Mouse (Mus musculus): ENCODE measurements at regions not wholly inside any gene's neighbourhood (a gene's known extent, or its start where the extent isn't known, plus 50 kb on each side); places are given as distances from the start of the nearest gene placed in this dataset.

DNA sequence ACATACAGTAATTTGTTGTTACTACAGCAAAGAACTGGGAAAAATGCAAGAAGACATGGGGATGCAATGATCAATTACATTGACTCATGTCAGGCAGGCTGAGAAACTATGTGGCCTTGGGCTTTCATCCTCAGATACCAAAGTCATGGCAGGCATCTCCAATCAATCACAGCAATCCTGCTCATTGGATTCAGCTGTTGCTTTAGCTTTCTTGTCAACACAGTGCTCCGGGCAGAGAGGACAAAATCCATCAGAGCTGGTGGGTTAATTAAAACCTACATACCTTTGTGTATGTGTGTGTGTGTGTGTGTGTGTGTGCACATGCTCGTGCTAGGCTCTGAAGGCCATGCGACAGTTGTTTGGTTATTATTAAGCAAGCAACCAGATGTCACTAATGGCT lies 119.2 kb upstream of the Elac2 start:
- DNase-seq (ENCODE audit: low spot score) = peak; percentile 16
- ATAC-seq (replicated peaks; ENCODE audit: insufficient number of reproducible peaks, low FRiP score, low TSS enrichment, low read depth) = no peak
- whole genome bisulfite sequencing = 53% methylated on average over 3 of the region's 3 CpGs

DNA sequence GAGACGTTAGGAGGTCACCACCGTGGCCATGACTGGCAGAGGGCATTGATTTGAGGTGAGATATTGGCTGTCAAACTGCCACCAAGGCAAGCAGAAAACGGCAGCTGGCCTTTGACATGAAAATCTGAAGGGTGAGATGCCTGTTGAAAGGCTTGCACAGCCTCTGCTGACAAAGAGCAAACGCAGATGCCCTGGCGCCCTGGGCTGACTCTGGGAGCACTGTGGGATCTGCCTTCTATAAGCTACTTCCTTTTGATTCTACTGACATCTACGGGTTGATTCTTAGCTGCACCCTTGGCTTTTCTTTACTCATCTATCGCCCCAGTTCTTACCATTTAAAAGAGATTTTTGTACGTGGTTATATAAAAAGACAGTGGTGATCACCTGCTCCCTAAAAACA lies 98.2 kb upstream of the Elac2 start:
- H3K36me3 ChIP-seq (replicated peaks; ENCODE audit: control insufficient read depth, insufficient read depth, low read depth, low read length) = no peaks in the 10 kb centered on the region
- 45% methylated on average over 8 of the region's 8 CpGs for WGBS
- DNase-seq (ENCODE audit: low spot score) (peak; percentile 39), ATAC-seq (replicated peaks; ENCODE audit: insufficient number of reproducible peaks, low FRiP score, low TSS enrichment, low read depth) (no peak)
- H3K9ac ChIP-seq (replicated peaks; ENCODE audit: low read length) = no peak overlapping the region
- no peak overlapping the region for H3K27ac ChIP-seq (replicated peaks; ENCODE audit: low read depth, low read length)
- no peaks in the 10 kb centered on the region for H3K27me3 ChIP-seq (ENCODE audit: control insufficient read depth, insufficient read depth, low read length)
- H3K4me3 ChIP-seq (ENCODE audit: low read depth, low read length) = no peak overlapping the region
- no peaks in the 10 kb centered on the region for H3K9me3 ChIP-seq (replicated peaks; ENCODE audit: control insufficient read depth, low read length)
- H3K4me2 ChIP-seq (ENCODE audit: low read depth, low read length) = no peak overlapping the region
- H3K4me1 ChIP-seq (ENCODE audit: control insufficient read depth, insufficient read depth, low read length) = no peaks in the 10 kb centered on the region

More for the DNA sequence above, 119.2 kb upstream of the Elac2 start:
- no peaks in the 10 kb centered on the region for H3K27me3 ChIP-seq (ENCODE audit: control insufficient read depth, insufficient read depth, low read length)
- no peaks in the 10 kb centered on the region for H3K4me1 ChIP-seq (ENCODE audit: control insufficient read depth, insufficient read depth, low read length)
- no peak overlapping the region for H3K4me2 ChIP-seq (ENCODE audit: low read depth, low read length)
- no peaks in the 10 kb centered on the region for H3K9me3 ChIP-seq (replicated peaks; ENCODE audit: control insufficient read depth, low read length)
- H3K36me3 ChIP-seq (replicated peaks; ENCODE audit: control insufficient read depth, insufficient read depth, low read depth, low read length) = no peaks in the 10 kb centered on the region
- no peak overlapping the region for H3K9ac ChIP-seq (replicated peaks; ENCODE audit: low read length)
- H3K4me3 ChIP-seq (ENCODE audit: low read depth, low read length) = no peak overlapping the region
- H3K27ac ChIP-seq (replicated peaks; ENCODE audit: low read depth, low read length) = no peak overlapping the region

DNA sequence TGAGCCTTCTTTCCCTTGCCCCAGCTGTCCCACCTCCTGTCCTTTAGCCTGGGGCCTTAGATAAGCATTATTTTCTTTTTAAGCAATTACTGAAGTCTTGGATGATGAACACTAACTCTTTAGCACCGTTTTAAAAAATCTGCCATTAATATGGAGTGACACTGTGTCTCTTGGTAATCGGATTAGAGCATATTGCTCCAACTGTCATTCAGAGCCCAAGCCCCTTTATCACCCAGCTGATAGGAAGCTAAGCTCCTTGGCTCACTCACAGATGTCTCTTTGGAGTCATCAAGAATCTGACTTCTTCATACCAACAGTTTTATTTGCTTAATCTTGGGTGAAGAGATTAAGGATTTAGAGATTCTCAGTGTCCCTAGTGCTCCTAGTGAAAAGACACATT lies 94.3 kb upstream of the Elac2 start:
- WGBS = 48% methylated on average over 2 of the region's 2 CpGs
- Histone ChIP-seq H3K9me3 (replicated peaks; ENCODE audit: control insufficient read depth, low read length) (no peaks in the 10 kb centered on the region), H3K27ac (replicated peaks; ENCODE audit: low read depth, low read length) (no peak overlapping the region), H3K4me3 (ENCODE audit: low read depth, low read length) (no peak overlapping the region), H3K9ac (replicated peaks; ENCODE audit: low read length) (no peak overlapping the region), H3K4me1 (ENCODE audit: control insufficient read depth, insufficient read depth, low read length) (no peaks in the 10 kb centered on the region), H3K27me3 (ENCODE audit: control insufficient read depth, insufficient read depth, low read length) (no peaks in the 10 kb centered on the region), H3K4me2 (ENCODE audit: low read depth, low read length) (no peak overlapping the region), H3K36me3 (replicated peaks; ENCODE audit: control insufficient read depth, insufficient read depth, low read depth, low read length) (no peaks in the 10 kb centered on the region)
- ATAC-seq (replicated peaks; ENCODE audit: insufficient number of reproducible peaks, low FRiP score, low TSS enrichment, low read depth) (no peak), DNase-seq (ENCODE audit: low spot score) (no peak)

DNA sequence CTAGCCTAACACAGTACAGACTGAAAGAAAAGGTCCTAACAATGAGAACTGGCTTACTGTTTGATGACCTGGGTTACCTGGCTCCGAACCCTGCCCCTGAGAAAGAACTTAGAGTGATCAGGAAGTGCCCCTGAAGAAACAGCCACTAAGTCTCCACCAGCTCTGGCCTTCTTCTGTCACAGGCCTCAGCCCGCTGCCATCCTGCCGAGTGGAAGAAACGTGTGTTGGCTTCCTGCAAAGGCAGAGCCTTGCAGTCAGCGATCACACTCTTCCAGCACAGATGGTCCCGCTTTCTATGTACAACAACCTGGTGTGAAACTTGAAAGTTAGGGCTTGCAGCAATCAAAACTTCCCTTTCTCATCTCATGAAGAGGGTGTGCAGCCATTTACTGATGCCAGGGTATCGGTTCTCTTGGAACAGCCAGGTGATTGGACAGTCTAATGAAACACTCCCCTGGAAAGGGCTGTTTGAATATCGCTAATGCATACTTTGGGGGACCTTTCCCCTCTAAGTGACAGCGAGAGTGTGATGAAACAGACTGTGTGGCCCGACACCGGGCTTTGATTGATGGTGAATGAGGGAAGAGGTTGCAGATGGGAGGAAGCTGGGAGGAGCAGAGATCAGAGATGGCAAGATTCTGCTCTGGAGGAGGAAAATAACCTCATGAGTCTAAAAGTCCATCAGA lies 89.4 kb upstream of the Elac2 start:
- Histone ChIP-seq H3K4me3 (ENCODE audit: low read depth, low read length) (no peak overlapping the region), H3K4me1 (ENCODE audit: control insufficient read depth, insufficient read depth, low read length) (no peaks in the 10 kb centered on the region), H3K4me2 (ENCODE audit: low read depth, low read length) (no peak overlapping the region), H3K36me3 (replicated peaks; ENCODE audit: control insufficient read depth, insufficient read depth, low read depth, low read length) (no peaks in the 10 kb centered on the region), H3K27ac (replicated peaks; ENCODE audit: low read depth, low read length) (no peak overlapping the region), H3K9me3 (replicated peaks; ENCODE audit: control insufficient read depth, low read length) (no peaks in the 10 kb centered on the region), H3K27me3 (ENCODE audit: control insufficient read depth, insufficient read depth, low read length) (no peaks in the 10 kb centered on the region), H3K9ac (replicated peaks; ENCODE audit: low read length) (no peak overlapping the region)
- DNase-seq (ENCODE audit: low spot score) = no peak
- 73% methylated on average over 11 of the region's 11 CpGs for WGBS
- no peak for ATAC-seq (replicated peaks; ENCODE audit: insufficient number of reproducible peaks, low FRiP score, low TSS enrichment, low read depth)

DNA sequence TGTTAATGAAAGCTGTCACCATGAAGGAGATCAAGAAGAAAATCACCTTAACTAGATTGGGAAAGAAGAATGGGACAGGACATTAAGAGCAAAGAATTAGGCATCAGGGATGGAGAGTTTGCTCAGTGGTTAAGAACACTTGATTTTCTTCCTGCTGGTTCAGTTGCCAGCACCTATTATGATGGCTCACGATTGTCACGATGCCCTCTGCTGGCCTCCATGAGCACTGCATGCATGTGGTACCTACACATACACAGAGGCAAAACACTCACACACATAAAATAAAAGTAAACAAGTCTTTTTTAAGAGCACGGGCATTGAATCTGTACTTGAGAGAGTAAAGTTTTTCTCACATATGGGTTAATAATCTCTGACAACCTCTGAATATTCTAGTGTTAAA lies 88.1 kb upstream of the Elac2 start:
- Histone ChIP-seq H3K4me2 (ENCODE audit: low read depth, low read length) (no peak overlapping the region), H3K9me3 (replicated peaks; ENCODE audit: control insufficient read depth, low read length) (no peaks in the 10 kb centered on the region), H3K36me3 (replicated peaks; ENCODE audit: control insufficient read depth, insufficient read depth, low read depth, low read length) (no peaks in the 10 kb centered on the region), H3K4me1 (ENCODE audit: control insufficient read depth, insufficient read depth, low read length) (no peaks in the 10 kb centered on the region), H3K27me3 (ENCODE audit: control insufficient read depth, insufficient read depth, low read length) (no peaks in the 10 kb centered on the region), H3K9ac (replicated peaks; ENCODE audit: low read length) (no peak overlapping the region), H3K4me3 (ENCODE audit: low read depth, low read length) (no peak overlapping the region), H3K27ac (replicated peaks; ENCODE audit: low read depth, low read length) (no peak overlapping the region)
- no peak for ATAC-seq (replicated peaks; ENCODE audit: insufficient number of reproducible peaks, low FRiP score, low TSS enrichment, low read depth)
- 38% methylated on average over 3 of the region's 3 CpGs for WGBS
- DNase-seq (ENCODE audit: low spot score) = peak; percentile 53

DNA sequence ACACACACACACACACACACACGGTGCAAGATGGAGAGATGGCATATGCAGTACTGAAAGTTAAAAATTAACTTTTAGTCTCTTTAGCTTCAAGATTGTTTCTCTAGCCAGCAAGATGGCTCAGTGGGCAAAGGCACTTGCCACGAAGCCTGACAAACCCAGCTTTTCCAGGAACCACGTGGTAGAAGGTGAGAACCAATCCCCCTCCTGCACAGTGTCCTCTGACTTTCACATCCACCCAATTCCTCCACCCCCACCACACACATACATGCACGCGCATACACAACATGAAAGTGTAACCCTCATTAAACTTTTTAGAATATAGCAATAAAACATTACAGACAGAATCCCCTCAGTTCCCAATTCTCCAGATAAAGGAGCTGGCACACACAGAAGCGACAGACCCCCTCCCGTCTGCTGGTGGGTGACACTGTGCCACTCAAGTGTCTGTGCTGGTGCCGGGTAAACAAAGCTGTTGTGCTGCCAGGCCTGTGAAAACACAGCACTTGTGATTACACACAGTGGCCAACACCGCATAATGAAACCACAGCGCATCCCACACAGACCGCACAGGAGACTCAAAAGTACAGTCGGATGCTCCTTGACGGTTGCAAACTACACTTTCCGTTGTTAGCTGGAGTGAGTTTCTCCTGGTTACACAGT lies 82.9 kb upstream of the Elac2 start:
- Histone ChIP-seq H3K27ac (replicated peaks; ENCODE audit: low read depth, low read length) (no peak overlapping the region), H3K9me3 (replicated peaks; ENCODE audit: control insufficient read depth, low read length) (no peaks in the 10 kb centered on the region), H3K4me1 (ENCODE audit: control insufficient read depth, insufficient read depth, low read length) (no peaks in the 10 kb centered on the region), H3K9ac (replicated peaks; ENCODE audit: low read length) (no peak overlapping the region), H3K4me3 (ENCODE audit: low read depth, low read length) (no peak overlapping the region), H3K27me3 (ENCODE audit: control insufficient read depth, insufficient read depth, low read length) (no peaks in the 10 kb centered on the region), H3K36me3 (replicated peaks; ENCODE audit: control insufficient read depth, insufficient read depth, low read depth, low read length) (no peaks in the 10 kb centered on the region), H3K4me2 (ENCODE audit: low read depth, low read length) (no peak overlapping the region)
- DNase-seq (ENCODE audit: low spot score) (no peak), ATAC-seq (replicated peaks; ENCODE audit: insufficient number of reproducible peaks, low FRiP score, low TSS enrichment, low read depth) (no peak)
- 86% methylated on average over 14 of the region's 14 CpGs for WGBS

DNA sequence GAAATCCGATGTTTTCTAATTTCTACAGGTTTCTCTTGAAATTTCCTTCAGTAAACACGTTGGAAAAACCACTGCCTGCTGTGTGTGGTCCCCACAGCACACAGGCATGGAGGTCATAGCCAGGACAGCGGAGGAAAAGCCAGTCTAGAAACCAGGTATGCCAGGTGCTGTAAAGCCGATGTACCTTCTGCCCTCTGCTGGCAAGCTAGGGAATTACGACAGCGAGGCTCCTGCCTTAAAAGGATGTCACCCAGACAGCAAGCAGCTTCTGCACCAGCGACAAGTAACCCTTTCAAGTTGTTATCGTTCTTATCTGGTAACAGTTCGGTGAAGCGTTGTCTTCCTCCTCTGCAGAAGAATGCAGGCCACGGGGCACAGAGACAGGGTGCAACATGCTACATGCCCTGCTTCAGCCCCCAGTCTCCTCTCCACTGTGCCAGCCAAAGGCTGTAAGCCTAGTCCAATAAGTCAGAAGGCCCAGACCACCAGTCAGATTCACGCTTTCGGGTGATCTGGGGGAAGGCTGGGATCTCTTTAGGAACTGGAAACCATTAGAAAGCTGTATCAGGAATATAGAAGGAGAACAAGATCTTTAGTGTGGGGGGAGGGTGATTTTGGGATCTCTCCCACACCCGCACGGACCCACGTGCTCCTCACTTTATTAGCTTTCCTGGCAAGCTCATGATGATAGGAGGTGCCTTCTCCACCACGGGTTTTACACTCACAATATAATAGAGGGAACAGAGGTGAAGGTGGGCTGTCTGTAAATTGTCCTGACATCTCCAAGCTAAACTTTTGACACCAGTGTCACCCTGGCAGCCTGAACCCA lies 79.9 kb upstream of the Elac2 start:
- Histone ChIP-seq H3K27me3 (ENCODE audit: control insufficient read depth, insufficient read depth, low read length) (no peaks in the 10 kb centered on the region), H3K36me3 (replicated peaks; ENCODE audit: control insufficient read depth, insufficient read depth, low read depth, low read length) (no peaks in the 10 kb centered on the region), H3K4me1 (ENCODE audit: control insufficient read depth, insufficient read depth, low read length) (no peaks in the 10 kb centered on the region), H3K4me3 (ENCODE audit: low read depth, low read length) (no peak overlapping the region), H3K9me3 (replicated peaks; ENCODE audit: control insufficient read depth, low read length) (no peaks in the 10 kb centered on the region), H3K9ac (replicated peaks; ENCODE audit: low read length) (no peak overlapping the region), H3K4me2 (ENCODE audit: low read depth, low read length) (no peak overlapping the region), H3K27ac (replicated peaks; ENCODE audit: low read depth, low read length) (no peak overlapping the region)
- ATAC-seq (replicated peaks; ENCODE audit: insufficient number of reproducible peaks, low FRiP score, low TSS enrichment, low read depth) (no peak), DNase-seq (ENCODE audit: low spot score) (peak; percentile 89)
- 41% methylated on average over 17 of the region's 17 CpGs for WGBS
